ENCODE assay signal across 15 mouse cellular contexts in the genomic region with DNA sequence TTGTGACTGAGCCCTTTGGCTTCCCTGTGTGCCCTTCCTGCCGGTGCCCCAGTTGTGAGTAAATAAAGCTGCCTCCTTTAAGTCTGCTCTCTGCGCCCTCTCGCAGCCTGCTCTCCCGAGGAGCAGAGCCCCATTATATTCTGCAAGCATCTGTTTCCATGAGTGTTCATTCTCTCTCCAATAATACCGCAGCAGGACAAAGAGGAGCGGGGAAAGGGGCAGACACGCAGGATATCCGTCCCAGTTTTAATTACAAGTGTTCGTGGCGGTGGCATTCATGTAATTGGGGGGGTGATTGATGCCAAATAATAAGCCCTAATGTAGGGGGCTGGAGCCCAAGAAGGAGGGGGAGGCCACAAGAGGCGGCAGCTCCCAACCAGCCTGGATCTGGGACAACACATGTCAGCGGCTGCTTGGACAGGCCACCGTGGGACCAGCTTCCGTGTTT.
DNase-seq lines count a peak whose midpoint lies in the region; ATAC-seq lines count a peak whose summit lies in the region.
"Had no signal": no experiment of that assay in that cellular context is flagged by ENCODE, and none has a peak within 500 bp of the region (broad histone marks: within the 10 kb centered on the region; RNA-seq: fewer than 3 reads in every experiment).

No protein-coding gene starts in this region.

- H3K4me1 ChIP-seq in embryonic facial prominence, embryonic 15.5 days: peaks cover 6% of the 10 kb centered on the region
- peaks cover 14% of the 10 kb centered on the region for H3K4me1 ChIP-seq in hindbrain, embryonic 13.5 days (replicated peaks)
- H3K4me1 ChIP-seq in midbrain, embryonic 13.5 days (replicated peaks): peaks cover 12% of the 10 kb centered on the region
- H3K4me1 ChIP-seq: lung, embryonic 15.5 days had no signal

- H3K27ac ChIP-seq in embryonic facial prominence, embryonic 15.5 days (replicated peaks): no peak overlapping the region
- H3K27ac ChIP-seq in hindbrain, embryonic 13.5 days: peak overlapping the region; percentile 36; the same call in 1 of the 2 replicates
- 0 out of 2 replicates have a peak overlapping the region, but pooled peaks have one; percentile 47 for H3K27ac ChIP-seq in midbrain, embryonic 13.5 days
- H3K27ac ChIP-seq: layer of hippocampus, adult 2 months; limb, embryonic 15.5 days; lung, embryonic 15.5 days had no signal

- H3K27me3 ChIP-seq in embryonic facial prominence, embryonic 15.5 days: no peaks in the 10 kb centered on the region
- H3K27me3 ChIP-seq in hindbrain, embryonic 13.5 days: peaks cover 10% of the 10 kb centered on the region
- 0 out of 2 replicates have a peak, but pooled peaks cover 4% of the 10 kb centered on the region for H3K27me3 ChIP-seq in midbrain, embryonic 13.5 days
- H3K27me3 ChIP-seq: lung, embryonic 15.5 days had no signal

- 43% methylated on average over 14 of the region's 14 CpGs for WGBS in embryonic facial prominence, embryonic 15.5 days
- WGBS in hindbrain, embryonic 13.5 days: 21% methylated on average over 14 of the region's 14 CpGs
- WGBS in midbrain, embryonic 13.5 days: 35% methylated on average over 14 of the region's 14 CpGs

- H3K4me2 ChIP-seq in embryonic facial prominence, embryonic 15.5 days (replicated peaks): 0 out of 2 replicates have a peak overlapping the region, but pooled peaks have one; percentile 4
- peak overlapping the region; percentile 11; the same call in 1 of the 2 replicates for H3K4me2 ChIP-seq in hindbrain, embryonic 13.5 days
- H3K4me2 ChIP-seq in midbrain, embryonic 13.5 days (replicated peaks): peak overlapping the region; percentile 34
- H3K4me2 ChIP-seq: limb, embryonic 15.5 days; lung, embryonic 15.5 days had no signal

- H3K36me3 ChIP-seq in embryonic facial prominence, embryonic 15.5 days: no peaks in the 10 kb centered on the region
- H3K36me3 ChIP-seq in hindbrain, embryonic 13.5 days: no peaks in the 10 kb centered on the region
- H3K36me3 ChIP-seq in midbrain, embryonic 13.5 days: no peaks in the 10 kb centered on the region
- H3K36me3 ChIP-seq: limb, embryonic 15.5 days; lung, embryonic 15.5 days had no signal

- no peak for ATAC-seq in embryonic facial prominence, embryonic 15.5 days (ENCODE audit: insufficient number of reproducible peaks, low FRiP score, low TSS enrichment, low read depth)
- ATAC-seq in hindbrain, embryonic 13.5 days (ENCODE audit: low FRiP score): peak; percentile 63; the same call in 1 of the 2 replicates
- peak; percentile 78 for ATAC-seq in midbrain, embryonic 13.5 days
- ATAC-seq in megakaryocyte progenitor cell, adult 5-6 weeks (replicated peaks; ENCODE audit: poor library complexity): no peak

- H3K9me3 ChIP-seq in embryonic facial prominence, embryonic 15.5 days (replicated peaks): no peaks in the 10 kb centered on the region
- H3K9me3 ChIP-seq in hindbrain, embryonic 13.5 days: no peaks in the 10 kb centered on the region
- H3K9me3 ChIP-seq in midbrain, embryonic 13.5 days: no peaks in the 10 kb centered on the region
- H3K9me3 ChIP-seq: limb, embryonic 15.5 days; lung, embryonic 15.5 days had no signal

- DNase-seq in Muller cell, postnatal 12 days (ENCODE audit: inconsistent ontology term): peak; percentile 33
- no peak for DNase-seq in cerebellum, adult 9-10 months
- no peak for DNase-seq in spleen, postnatal 4 days (ENCODE audit: low spot score in 2 of 2)
- DNase-seq in right cerebral cortex, postnatal 25 days: no peak
- DNase-seq: heart, postnatal 14 days; kidney, adult 2 months; right cerebral cortex, postnatal 4 days had no signal

- no peak overlapping the region for H3K9ac ChIP-seq in embryonic facial prominence, embryonic 15.5 days
- peak overlapping the region; percentile 51; the same call in 1 of the 2 replicates for H3K9ac ChIP-seq in hindbrain, embryonic 13.5 days
- 0 out of 2 replicates have a peak overlapping the region, but pooled peaks have one; percentile 20 for H3K9ac ChIP-seq in midbrain, embryonic 13.5 days (replicated peaks)
- H3K9ac ChIP-seq: limb, embryonic 15.5 days; lung, embryonic 15.5 days had no signal

- no peak overlapping the region for H3K4me3 ChIP-seq in embryonic facial prominence, embryonic 15.5 days (replicated peaks)
- H3K4me3 ChIP-seq in hindbrain, embryonic 13.5 days: no peak overlapping the region
- H3K4me3 ChIP-seq in midbrain, embryonic 13.5 days (replicated peaks): no peak overlapping the region
- H3K4me3 ChIP-seq: layer of hippocampus, adult 2 months; limb, embryonic 15.5 days; lung, embryonic 15.5 days; myocyte had no signal

Comparison
In these comparisons a context has a peak if more than half of its experiments do, and no peak if none do; other contexts are left out.
1. ATAC-seq: peak in hindbrain, embryonic 13.5 days (single experiment) and midbrain, embryonic 13.5 days (single experiment); none in embryonic facial prominence, embryonic 15.5 days (single experiment) and megakaryocyte progenitor cell, adult 5-6 weeks (single experiment).
2. Peak in every context shown above with its lines, with median percentiles within 50 percentile points of each other: H3K4me2 ChIP-seq.